Mouse (Mus musculus) megakaryocyte, embryonic 14.5 days (primary cell): Measurements from ENCODE around the gene Batf2.

Experiments used
- FLI1 ChIP-seq: IDR thresholded peaks from 2 replicates; pipeline ENCODE4 v1.6.1; 2012; ENCODE audit warnings: low read length, inconsistent platforms, mixed read lengths
- GATA1 ChIP-seq: IDR thresholded peaks from 3 replicates; pipeline ENCODE4 v1.6.1; 2012; ENCODE audit warnings: mixed read lengths, low read length, inconsistent platforms, borderline replicate concordance

DNA sequence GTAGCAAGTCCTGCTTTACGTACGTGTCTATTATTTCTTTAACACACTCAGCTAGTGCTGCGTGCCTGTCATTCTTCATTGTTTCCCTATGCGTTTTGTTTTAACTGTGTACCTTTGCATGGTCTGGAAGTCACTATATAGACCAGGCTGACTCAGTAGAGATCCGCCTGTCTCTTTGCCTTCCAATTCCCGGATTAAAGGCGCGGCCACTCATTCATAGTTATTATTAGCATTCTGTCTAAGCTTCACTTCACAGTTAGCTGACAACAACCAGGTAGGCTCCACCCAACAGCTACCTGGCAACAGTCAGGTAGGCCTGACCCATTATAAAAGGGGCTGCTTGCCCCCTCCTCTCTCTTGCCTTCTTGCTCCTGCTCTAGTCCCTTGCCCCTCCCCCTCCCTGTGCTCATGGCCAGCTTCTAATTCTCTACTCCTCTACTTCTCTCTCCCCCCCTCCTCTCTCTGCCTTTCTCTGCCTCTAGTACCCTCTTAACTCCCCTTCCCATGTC, 22.1 kb upstream of the Batf2 start:
- no peak for TF ChIP-seq GATA1
- no peak for TF ChIP-seq FLI1
